Mouse (Mus musculus): ENCODE results near the gene Cdk12. TPM values are rescaled to one million over a fixed set of nuclear protein-coding genes. Genes with fewer than 3 reads are reported as not detected.

Gene Cdk12
- polyA plus RNA-seq, 1 experiment from 2014 or later, result 12.2 TPM

DNA sequence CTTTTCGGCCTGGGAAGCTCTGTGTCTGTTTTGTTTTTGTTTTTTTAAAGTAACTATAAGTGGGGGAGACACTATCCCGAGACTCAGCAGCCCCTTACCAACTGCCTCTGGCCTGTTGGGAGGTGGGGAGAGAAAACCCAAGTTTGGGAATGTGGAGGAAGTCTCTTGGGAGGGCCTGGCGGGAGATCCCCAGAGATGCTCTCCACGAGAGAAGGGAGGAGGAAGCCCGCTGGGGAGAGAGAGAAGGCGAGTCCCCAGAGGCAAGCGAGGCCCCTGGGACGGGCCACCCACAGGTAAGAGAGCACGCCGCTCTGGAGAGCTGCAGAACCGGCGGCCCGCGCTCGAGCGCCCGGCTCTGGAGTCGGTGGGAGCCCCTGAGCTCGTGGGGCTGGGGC lies 123.9 kb downstream of the Cdk12 start:
- no peak overlapping the region; the same call in 1 of the 2 replicates for H3K4me2 ChIP-seq (ENCODE audit: low read depth, low read length)
- WGBS, result under 1% methylated on average over 19 of the region's 19 CpGs

DNA sequence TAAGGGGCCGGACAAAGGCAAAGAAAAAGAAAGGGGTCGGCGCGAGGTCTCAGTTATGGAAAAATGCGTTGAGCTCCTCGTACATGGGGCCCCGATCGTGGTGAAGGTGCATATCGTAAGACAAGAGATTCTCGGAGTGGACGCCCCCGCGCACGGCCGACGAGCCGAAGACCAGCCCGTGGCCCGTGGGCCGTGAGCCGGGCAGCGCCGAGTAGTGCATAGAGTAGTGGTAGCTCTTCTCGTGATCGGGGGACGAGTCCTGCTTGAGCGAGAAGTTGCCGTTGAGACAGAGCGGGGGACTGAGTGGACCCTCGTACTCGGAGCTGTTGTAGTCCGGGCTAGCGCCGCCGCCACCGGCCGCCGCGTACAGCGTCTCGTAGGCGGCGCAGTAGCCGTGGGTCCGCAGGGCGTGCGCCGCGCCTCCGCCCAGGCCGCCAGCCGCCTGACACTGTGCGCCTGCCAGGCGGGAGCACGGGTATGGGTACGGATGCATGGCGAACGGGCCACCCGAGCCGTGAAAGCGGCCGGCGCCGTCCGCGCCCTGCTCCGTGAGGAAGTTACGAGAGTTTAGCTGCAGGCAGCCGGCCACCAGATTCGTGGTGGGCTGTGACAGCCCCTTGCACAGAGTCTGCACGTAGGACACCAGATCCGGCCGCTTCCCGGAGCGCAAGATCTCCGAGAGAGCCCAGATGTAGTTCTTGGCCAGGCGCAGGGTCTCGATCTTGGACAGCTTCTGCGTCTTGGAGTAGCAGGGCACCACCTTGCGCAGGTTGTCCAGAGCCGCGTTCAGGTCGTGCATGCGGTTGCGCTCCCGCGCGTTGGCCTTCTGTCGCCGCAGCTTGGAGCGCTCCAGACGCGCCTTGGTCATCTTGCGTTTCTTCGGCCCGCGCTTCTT lies 124.5 kb downstream of the Cdk12 start:
- Histone ChIP-seq H3K4me2 (ENCODE audit: low read depth, low read length) (peak overlapping the region; percentile 20; the same call in 1 of the 2 replicates), H3K9ac (replicated peaks; ENCODE audit: low read length) (no peak overlapping the region), H3K4me3 (ENCODE audit: low read depth, low read length) (peak overlapping the region; percentile 14; the same call in 1 of the 2 replicates), H3K4me1 (ENCODE audit: control insufficient read depth, insufficient read depth, low read length) (peaks cover 10% of the 10 kb centered on the region; the same call in 1 of the 2 replicates), H3K27me3 (ENCODE audit: control insufficient read depth, insufficient read depth, low read length) (peaks cover 94% of the 10 kb centered on the region), H3K36me3 (replicated peaks; ENCODE audit: control insufficient read depth, insufficient read depth, low read depth, low read length) (no peaks in the 10 kb centered on the region), H3K27ac (replicated peaks; ENCODE audit: low read depth, low read length) (no peak overlapping the region), H3K9me3 (replicated peaks; ENCODE audit: control insufficient read depth, low read length) (no peaks in the 10 kb centered on the region)
- peak; percentile 49; the same call in 1 of the 2 replicates for ATAC-seq (replicated peaks; ENCODE audit: insufficient number of reproducible peaks, low FRiP score, low TSS enrichment, low read depth)
- peak; percentile 40 for DNase-seq (ENCODE audit: low spot score)
- under 1% methylated on average over 97 of the region's 97 CpGs for WGBS

More for the DNA sequence above, 123.9 kb downstream of the Cdk12 start:
- no peak for ATAC-seq (replicated peaks; ENCODE audit: insufficient number of reproducible peaks, low FRiP score, low TSS enrichment, low read depth)
- H3K9ac ChIP-seq (replicated peaks; ENCODE audit: low read length), result no peak overlapping the region
- H3K27ac ChIP-seq (replicated peaks; ENCODE audit: low read depth, low read length), result no peak overlapping the region
- H3K4me1 ChIP-seq (ENCODE audit: control insufficient read depth, insufficient read depth, low read length), result peaks cover 10% of the 10 kb centered on the region; the same call in 1 of the 2 replicates
- peaks cover 94% of the 10 kb centered on the region for H3K27me3 ChIP-seq (ENCODE audit: control insufficient read depth, insufficient read depth, low read length)
- H3K36me3 ChIP-seq (replicated peaks; ENCODE audit: control insufficient read depth, insufficient read depth, low read depth, low read length), result no peaks in the 10 kb centered on the region
- no peak overlapping the region for H3K4me3 ChIP-seq (ENCODE audit: low read depth, low read length)
- no peaks in the 10 kb centered on the region for H3K9me3 ChIP-seq (replicated peaks; ENCODE audit: control insufficient read depth, low read length)
- DNase-seq (ENCODE audit: low spot score), result no peak

DNA sequence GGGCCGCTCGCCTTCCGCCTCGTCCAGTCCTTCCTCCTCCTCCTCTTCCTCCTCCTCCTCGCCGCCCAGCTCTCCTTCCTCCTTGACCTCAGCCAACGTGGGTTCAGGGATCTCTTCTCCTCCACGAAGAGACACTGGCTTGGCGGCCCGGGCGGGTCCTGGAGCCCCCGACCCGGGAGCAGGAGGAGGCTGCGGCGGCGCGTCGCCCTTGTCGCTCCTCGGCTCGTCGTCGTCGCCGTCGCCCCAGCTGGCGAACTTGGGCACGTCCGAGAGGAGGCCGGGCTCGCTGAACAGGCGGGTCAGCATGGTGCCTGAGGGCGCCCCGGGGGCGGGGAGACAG lies 125.1 kb downstream of the Cdk12 start:
- peaks cover 10% of the 10 kb centered on the region; the same call in 1 of the 2 replicates for H3K4me1 ChIP-seq (ENCODE audit: control insufficient read depth, insufficient read depth, low read length)
- peak overlapping the region; percentile 26 for H3K4me2 ChIP-seq (ENCODE audit: low read depth, low read length)
- H3K4me3 ChIP-seq (ENCODE audit: low read depth, low read length), result peak overlapping the region; percentile 9
- H3K27ac ChIP-seq (replicated peaks; ENCODE audit: low read depth, low read length), result no peak overlapping the region
- WGBS, result 1% methylated on average over 35 of the region's 35 CpGs
- no peak for DNase-seq (ENCODE audit: low spot score)
- peaks cover 93% of the 10 kb centered on the region for H3K27me3 ChIP-seq (ENCODE audit: control insufficient read depth, insufficient read depth, low read length)
- no peaks in the 10 kb centered on the region for H3K36me3 ChIP-seq (replicated peaks; ENCODE audit: control insufficient read depth, insufficient read depth, low read depth, low read length)
- no peaks in the 10 kb centered on the region for H3K9me3 ChIP-seq (replicated peaks; ENCODE audit: control insufficient read depth, low read length)
- no peak overlapping the region for H3K9ac ChIP-seq (replicated peaks; ENCODE audit: low read length)
- no peak for ATAC-seq (replicated peaks; ENCODE audit: insufficient number of reproducible peaks, low FRiP score, low TSS enrichment, low read depth)

Small RNA genes within 50 kb of the gene (microRNA-seq; reads per million reads assigned to microRNA genes)
- gene Gm27399 (ENCODE audit: borderline number of aligned reads), result not detected
- gene Mir5119 (ENCODE audit: borderline number of aligned reads), result not detected

Other genes starting within 250 kb of the Cdk12 start
- gene Plxdc1, start 216.6 kb upstream of the Cdk12 start, polyA plus RNA-seq (2014; fragmentation: Nextera tagmentation; extraction: Ambion mirVana), result 0.11 and 0.17 TPM in 2 replicates
- gene Arl5c, start 206.9 kb upstream of the Cdk12 start, polyA plus RNA-seq (2014; fragmentation: Nextera tagmentation; extraction: Ambion mirVana), result 4.6 and 5.7 TPM in 2 replicates
- 6.5 and 6.6 TPM in 2 replicates for gene Cacnb1, start 180.0 kb upstream of the Cdk12 start, polyA plus RNA-seq (2014; fragmentation: Nextera tagmentation; extraction: Ambion mirVana)
- 1,089 and 1,111 TPM in 2 replicates for gene Rpl19, start 176.3 kb upstream of the Cdk12 start, polyA plus RNA-seq (2014; fragmentation: Nextera tagmentation; extraction: Ambion mirVana)
- 0.18 and 0.69 TPM in 2 replicates for gene Stac2, start 149.6 kb upstream of the Cdk12 start, polyA plus RNA-seq (2014; fragmentation: Nextera tagmentation; extraction: Ambion mirVana)
- 23.9 and 24.1 TPM in 2 replicates for gene Fbxl20, start 52.7 kb upstream of the Cdk12 start, polyA plus RNA-seq (2014; fragmentation: Nextera tagmentation; extraction: Ambion mirVana)
- gene Med1, start 9.8 kb upstream of the Cdk12 start, polyA plus RNA-seq (2014; fragmentation: Nextera tagmentation; extraction: Ambion mirVana), result 85.2 and 85.8 TPM in 2 replicates
- gene Neurod2, start 126.6 kb downstream of the Cdk12 start, polyA plus RNA-seq (2014; fragmentation: Nextera tagmentation; extraction: Ambion mirVana), result 0.13 and 0.24 TPM in 2 replicates
- 0.24 and 0.31 TPM in 2 replicates for gene Ppp1r1b, start 145.3 kb downstream of the Cdk12 start, polyA plus RNA-seq (2014; fragmentation: Nextera tagmentation; extraction: Ambion mirVana)
- 31.1 and 33.8 TPM in 2 replicates for gene Stard3, start 155.3 kb downstream of the Cdk12 start, polyA plus RNA-seq (2014; fragmentation: Nextera tagmentation; extraction: Ambion mirVana)
- gene Tcap, start 180.8 kb downstream of the Cdk12 start, polyA plus RNA-seq (2014; fragmentation: Nextera tagmentation; extraction: Ambion mirVana), result 0.29 and 0.46 TPM in 2 replicates
- gene Pnmt, start 183.4 kb downstream of the Cdk12 start, polyA plus RNA-seq (2014; fragmentation: Nextera tagmentation; extraction: Ambion mirVana), result 0.18 and 0.24 TPM in 2 replicates
- 6.0 and 6.5 TPM in 2 replicates for gene Pgap3, start 197.4 kb downstream of the Cdk12 start, polyA plus RNA-seq (2014; fragmentation: Nextera tagmentation; extraction: Ambion mirVana)
- 26.5 and 30.8 TPM in 2 replicates for gene Erbb2, start 209.4 kb downstream of the Cdk12 start, polyA plus RNA-seq (2014; fragmentation: Nextera tagmentation; extraction: Ambion mirVana)
- 89.3 and 95.6 TPM in 2 replicates for gene Mien1, start 235.9 kb downstream of the Cdk12 start, polyA plus RNA-seq (2014; fragmentation: Nextera tagmentation; extraction: Ambion mirVana)
- gene Grb7, start 243.3 kb downstream of the Cdk12 start, polyA plus RNA-seq (2014; fragmentation: Nextera tagmentation; extraction: Ambion mirVana), result 8.1 and 8.5 TPM in 2 replicates

Data from embryonic facial prominence, embryonic 11.5 days (tissue).